Mouse (Mus musculus) lung, postnatal 0 days (tissue): Measurements from ENCODE around the gene Gm3646. TPM values are rescaled to one million over a fixed set of nuclear protein-coding genes. Genes with fewer than 3 reads are reported as not detected.

ENCODE experiments used
- ATAC-seq: fragments of 200-750 bp; cut with Nextera tagmentation; 2 replicates; pipeline ENCODE4 v1.8.0; 2017; ENCODE audit warnings: moderate library complexity
- DNase-seq: peaks from one replicate; pipeline ENCODE4 v3.0.0-alpha.2; 2016; ENCODE audit warnings: low spot score
- H3K27ac ChIP-seq: fragments of 300-500 bp; sonication (generic); 2 replicates; pipeline ENCODE4 v1.5.1; 2014; ENCODE audit warnings: antibody characterized with exemption, mild to moderate bottlenecking, low read length, mixed read lengths
- H3K27me3 ChIP-seq: fragments of 300-500 bp; sonication (generic); replicated peaks from 2 replicates; pipeline ENCODE4 v1.6.1; 2014; ENCODE audit warnings: low read length, mixed read lengths; ENCODE audit not compliant: insufficient read depth
- H3K36me3 ChIP-seq: fragments of 300-500 bp; sonication (generic); 2 replicates; pipeline ENCODE4 v1.6.1; 2014; ENCODE audit warnings: low read length, mixed read lengths; ENCODE audit not compliant: insufficient read depth
- H3K4me1 ChIP-seq: fragments of 300-500 bp; sonication (generic); 2 replicates; pipeline ENCODE4 v1.6.1; 2014; ENCODE audit warnings: antibody characterized with exemption, low read depth, low read length, mixed read lengths; ENCODE audit not compliant: insufficient read depth
- H3K4me2 ChIP-seq: fragments of 300-500 bp; sonication (generic); replicated peaks from 2 replicates; pipeline ENCODE4 v1.6.1; 2014; ENCODE audit warnings: low read depth, mild to moderate bottlenecking, low read length, moderate library complexity, mixed read lengths
- H3K4me3 ChIP-seq: fragments of 300-500 bp; sonication (generic); 2 replicates; pipeline ENCODE4 v1.5.1; 2014; ENCODE audit warnings: low read depth, low read length
- H3K9ac ChIP-seq: fragments of 300-500 bp; sonication (generic); replicated peaks from 2 replicates; pipeline ENCODE4 v1.6.1; 2014; ENCODE audit warnings: low read depth, mild to moderate bottlenecking
- H3K9me3 ChIP-seq: fragments of 300-500 bp; sonication (generic); 2 replicates; pipeline ENCODE4 v1.6.1; 2016; ENCODE audit warnings: low read length, mixed read lengths
- CTCF ChIP-seq: IDR thresholded peaks from 2 replicates; pipeline ENCODE4 v1.5.1; 2016; ENCODE audit warnings: antibody characterized with exemption, mild to moderate bottlenecking
- EP300 ChIP-seq: IDR thresholded peaks from 2 replicates; pipeline ENCODE4 v1.6.1; 2016; ENCODE audit warnings: antibody characterized with exemption, mild to moderate bottlenecking, control low read depth
- WGBS: fragments of 180-500 bp; shearing (Covaris S2); extraction: QIAGEN DNeasy Blood & Tissue Kit; methylation state at CpG from one replicate; pipeline ENCODE4 v1.1.7; 2014; 5-methylcytosine and 5-hydroxymethylcytosine counted together
- polyA plus RNA-seq: library from polyadenylated mRNA; unstranded; fragments of >200 nt; fragmentation: Nextera tagmentation; extraction: Ambion mirVana; gene quantifications from 2 replicates; pipeline ENCODE4 v1.2.1, GENCODE M21; 2015

Gene Gm3646
- polyA plus RNA-seq, 1 experiment from 2014 or later, result not detected

- H3K9ac ChIP-seq, result no peak overlapping the region
- DNase-seq, result peak; percentile 69
- no peak overlapping the region for H3K4me2 ChIP-seq
- H3K27me3 ChIP-seq, result no peaks in the 10 kb centered on the region
- ATAC-seq, result peak; percentile 85
- H3K36me3 ChIP-seq, result no peaks in the 10 kb centered on the region
- H3K9me3 ChIP-seq, result no peaks in the 10 kb centered on the region
- 23% methylated on average over 3 of the region's 3 CpGs for WGBS
- TF ChIP-seq EP300, result 0 out of 2 replicates have a peak, but pooled peaks have one; percentile 17
- no peak for TF ChIP-seq CTCF
- no peak overlapping the region for H3K4me3 ChIP-seq
- H3K27ac ChIP-seq, result peak overlapping the region; percentile 57; the same call in 1 of the 2 replicates
- peaks cover 3% of the 10 kb centered on the region; the same call in 1 of the 2 replicates for H3K4me1 ChIP-seq
Measured at GRCm38 (mm10) chr1:39772401-39773095, 32.6 kb downstream of the Gm3646 start.

GRCm38 (mm10) chr1:39770436-39770835, 34.7 kb downstream of the Gm3646 start:
- Histone ChIP-seq H3K9me3 (no peaks in the 10 kb centered on the region), H3K4me2 (no peak overlapping the region), H3K4me1 (peaks cover 3% of the 10 kb centered on the region; the same call in 1 of the 2 replicates), H3K36me3 (no peaks in the 10 kb centered on the region), H3K4me3 (no peak overlapping the region), H3K27me3 (no peaks in the 10 kb centered on the region), H3K27ac (no peak overlapping the region), H3K9ac (no peak overlapping the region)
- WGBS, result 43% methylated on average over 5 of the region's 5 CpGs
- DNase-seq (peak; percentile 87), ATAC-seq (peak; percentile 67)
- TF ChIP-seq EP300, result peak; percentile 63
- TF ChIP-seq CTCF, result peak; percentile 8; the same call in 1 of the 2 replicates

GRCm38 (mm10) chr1:39768017-39768416, 37.1 kb downstream of the Gm3646 start:
- Histone ChIP-seq H3K36me3 (no peaks in the 10 kb centered on the region), H3K27ac (no peak overlapping the region), H3K27me3 (no peaks in the 10 kb centered on the region), H3K9ac (no peak overlapping the region), H3K4me2 (no peak overlapping the region), H3K4me3 (no peak overlapping the region), H3K9me3 (no peaks in the 10 kb centered on the region), H3K4me1 (no peaks in the 10 kb centered on the region; the same call in 1 of the 2 replicates)
- 86% methylated on average over 3 of the region's 3 CpGs for whole genome bisulfite sequencing
- ATAC-seq (no peak), DNase-seq (no peak)
- TF ChIP-seq CTCF (no peak), EP300 (no peak)

GRCm38 (mm10) chr1:39765854-39766493, 39.2 kb downstream of the Gm3646 start:
- Histone ChIP-seq H3K9me3 (no peaks in the 10 kb centered on the region), H3K9ac (no peak overlapping the region), H3K4me2 (no peak overlapping the region), H3K27me3 (no peaks in the 10 kb centered on the region), H3K4me3 (no peak overlapping the region), H3K4me1 (peaks cover 8% of the 10 kb centered on the region; the same call in 1 of the 2 replicates), H3K36me3 (no peaks in the 10 kb centered on the region), H3K27ac (no peak overlapping the region)
- no peak for ATAC-seq
- 54% methylated on average over 7 of the region's 7 CpGs for WGBS
- TF ChIP-seq EP300, result no peak
- peak; percentile 33 for TF ChIP-seq CTCF
- DNase-seq, result peak; percentile 30

- DNase-seq, result peak; percentile 98
- ATAC-seq, result peak; percentile 92
- peak; percentile 49 for TF ChIP-seq CTCF
- TF ChIP-seq EP300, result 0 out of 2 replicates have a peak, but pooled peaks have one; percentile 24
- Histone ChIP-seq H3K27ac (peak overlapping the region; percentile 78), H3K4me3 (peak overlapping the region; percentile 14; the same call in 1 of the 2 replicates), H3K4me2 (peak overlapping the region; percentile 51), H3K9me3 (no peaks in the 10 kb centered on the region), H3K36me3 (no peaks in the 10 kb centered on the region), H3K4me1 (peaks cover 9% of the 10 kb centered on the region; the same call in 1 of the 2 replicates), H3K9ac (no peak overlapping the region), H3K27me3 (no peaks in the 10 kb centered on the region)
- 3% methylated on average over 10 of the region's 10 CpGs for WGBS
Measured at GRCm38 (mm10) chr1:39762025-39762370, 43.1 kb downstream of the Gm3646 start.

GRCm38 (mm10) chr1:39761211-39762024, 43.7 kb downstream of the Gm3646 start:
- peak overlapping the region; percentile 14 for H3K4me3 ChIP-seq
- ATAC-seq (peak; percentile 70), DNase-seq (peak; percentile 88)
- peak overlapping the region; percentile 51 for H3K4me2 ChIP-seq
- TF ChIP-seq CTCF (peak; percentile 81), EP300 (no peak)
- H3K27ac ChIP-seq, result peak overlapping the region; percentile 78
- no peaks in the 10 kb centered on the region for H3K27me3 ChIP-seq
- H3K9ac ChIP-seq, result no peak overlapping the region
- H3K4me1 ChIP-seq, result peaks cover 9% of the 10 kb centered on the region; the same call in 1 of the 2 replicates
- no peaks in the 10 kb centered on the region for H3K9me3 ChIP-seq
- WGBS, result 3% methylated on average over 22 of the region's 22 CpGs
- H3K36me3 ChIP-seq, result no peaks in the 10 kb centered on the region
